Mouse (Mus musculus): ENCODE measurements around the gene Rangrf.
"Not testable (repeated sequence)": the region's sequence is repeated elsewhere in the genome, so short reads cannot be mapped to it uniquely, and the experiment has no call there.

The Rangrf gene

DNA sequence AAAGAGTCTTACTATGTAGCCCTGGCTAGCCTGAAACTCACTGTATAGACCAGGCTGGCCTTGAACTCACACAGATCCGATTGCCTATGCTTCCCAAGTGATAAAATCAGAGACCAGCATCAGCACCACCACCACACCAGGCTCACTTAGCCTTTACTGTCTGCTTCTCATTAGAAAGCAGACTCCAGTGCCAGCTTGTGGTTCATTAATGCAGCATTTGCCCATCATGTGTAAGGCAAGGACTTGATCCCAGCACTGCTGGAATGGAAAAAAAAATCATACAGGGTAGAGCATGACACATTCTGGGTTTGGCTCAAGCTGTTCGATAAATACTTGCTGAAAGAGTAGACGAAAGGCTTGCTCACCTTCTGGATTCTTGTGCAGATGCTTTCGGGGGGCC lies 29.0 kb downstream of the Rangrf start:
- in situ Hi-C loops (cut with MboI, MseI): no loop called here

DNA sequence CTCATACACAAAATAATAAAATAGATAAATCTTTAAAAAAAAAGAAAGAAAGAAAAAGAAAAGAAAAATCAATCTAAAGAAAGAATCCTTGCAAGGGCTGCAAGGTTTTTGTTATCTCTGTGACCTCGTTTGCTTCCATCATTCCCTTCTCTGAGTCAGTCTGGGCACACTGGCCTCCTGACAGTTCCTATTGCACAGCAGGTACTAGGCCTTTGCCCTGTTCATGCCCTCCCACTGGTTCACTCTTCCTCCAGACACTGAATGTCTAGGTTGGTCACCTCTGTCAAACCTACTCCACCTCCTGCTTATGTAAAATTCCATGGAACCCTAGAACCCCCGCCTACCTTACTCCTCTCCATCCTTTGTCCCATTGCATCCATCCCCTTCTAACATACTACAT lies 29.7 kb downstream of the Rangrf start:
- in situ Hi-C loops (cut with MboI, MseI): no loop called here

DNA sequence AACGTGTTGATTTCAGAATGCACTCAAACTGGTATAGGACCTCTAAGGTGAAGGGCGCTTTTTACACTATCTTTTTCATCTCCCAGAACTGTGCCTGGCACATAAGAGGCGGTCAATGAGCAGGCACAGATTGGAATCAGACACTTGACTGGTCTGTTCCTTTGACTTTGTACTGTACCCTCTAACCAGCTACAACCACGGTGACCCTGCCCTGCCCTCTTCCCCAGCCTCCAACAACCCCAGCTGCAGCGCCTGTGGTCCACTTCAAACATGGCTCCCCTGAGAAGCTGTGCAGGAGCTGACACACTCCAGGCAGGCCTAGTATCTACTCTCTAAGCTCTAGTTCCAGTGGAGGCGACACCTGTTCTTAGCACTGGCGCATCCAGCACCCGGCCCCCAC lies 32.3 kb downstream of the Rangrf start:
- in situ Hi-C loops (cut with MboI, MseI): no loop called here

DNA sequence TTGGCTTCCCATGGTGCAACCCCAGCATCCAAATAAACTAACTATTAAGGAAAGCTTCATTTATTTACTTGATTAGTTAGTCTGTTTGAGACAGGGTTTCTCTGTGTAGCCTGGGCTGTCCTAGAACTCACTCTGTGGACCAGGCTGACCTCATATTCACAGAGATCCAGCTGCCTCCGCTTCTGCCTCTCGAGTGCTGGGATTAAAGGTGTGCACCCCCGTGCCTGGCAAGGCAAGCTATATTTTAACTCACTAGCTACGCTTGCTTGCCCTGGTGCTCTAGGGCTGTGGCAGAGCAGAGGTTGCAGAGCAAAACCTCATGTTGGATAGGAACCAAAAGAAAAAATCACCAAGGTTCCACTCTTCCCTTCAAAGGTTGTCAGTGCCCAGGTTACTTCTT lies 34.5 kb downstream of the Rangrf start:
- in situ Hi-C loops (cut with MboI, MseI): no loop called here

DNA sequence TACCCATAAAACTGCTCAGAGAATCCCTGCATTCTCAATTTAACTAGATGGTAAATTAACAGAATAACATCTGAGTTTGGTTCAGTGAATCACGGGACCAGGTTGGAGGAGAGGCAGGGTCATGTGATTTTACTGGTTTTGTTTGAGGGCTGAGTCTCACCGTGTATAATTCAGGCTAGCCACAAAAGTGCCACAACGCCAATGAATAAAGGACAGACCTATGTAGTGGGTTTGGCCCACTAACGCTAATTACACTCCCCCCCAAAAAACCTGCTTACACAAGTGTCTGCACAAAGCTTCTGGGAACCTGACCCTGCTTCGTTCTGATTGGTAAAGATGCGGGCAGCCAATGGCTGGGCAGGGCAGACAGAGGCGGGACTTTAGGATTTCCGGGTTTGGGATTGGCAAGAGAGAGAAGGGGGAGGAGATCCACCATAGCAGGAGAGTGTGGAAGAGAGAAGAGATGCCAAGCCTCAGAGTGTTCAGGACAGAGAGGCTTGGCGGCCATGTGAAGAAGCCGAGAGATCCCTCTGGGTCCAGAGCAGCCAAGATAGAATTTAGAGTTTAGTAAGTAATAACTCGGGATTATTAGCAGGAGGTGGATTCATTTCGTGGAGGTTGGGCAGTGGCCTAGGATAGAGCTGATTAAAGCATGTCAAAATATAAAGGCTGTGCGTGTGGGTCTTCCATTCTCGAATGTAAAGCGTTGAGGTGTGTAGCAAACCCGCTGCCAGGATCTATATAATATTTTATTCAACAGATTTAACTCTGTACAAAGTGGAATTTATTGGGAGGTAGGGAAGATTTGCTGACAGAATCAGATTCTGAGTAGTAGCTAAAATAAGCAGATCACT lies 35.3 kb downstream of the Rangrf start:
- in situ Hi-C loops (cut with MboI, MseI): no loop called here

DNA sequence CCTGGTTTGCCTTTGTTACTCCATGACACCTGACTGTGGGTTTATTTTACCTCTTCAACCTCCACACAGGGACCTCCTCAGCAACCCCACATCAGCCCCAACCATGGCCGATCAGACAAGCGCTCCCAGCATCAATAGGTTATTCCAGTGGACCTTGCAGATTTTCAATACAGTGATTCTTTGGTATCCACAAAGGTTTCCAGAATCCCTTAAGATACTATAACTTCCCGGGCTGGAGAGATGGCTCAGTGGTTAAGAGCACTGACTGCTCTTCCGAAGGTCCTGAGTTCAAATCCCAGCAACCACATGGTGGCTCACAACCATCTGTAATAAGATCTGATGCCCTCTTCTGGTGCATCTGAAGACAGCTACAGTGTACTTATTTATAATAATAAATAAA lies 38.0 kb downstream of the Rangrf start:
- in situ Hi-C loops (cut with MboI, MseI): not testable (repeated sequence)

DNA sequence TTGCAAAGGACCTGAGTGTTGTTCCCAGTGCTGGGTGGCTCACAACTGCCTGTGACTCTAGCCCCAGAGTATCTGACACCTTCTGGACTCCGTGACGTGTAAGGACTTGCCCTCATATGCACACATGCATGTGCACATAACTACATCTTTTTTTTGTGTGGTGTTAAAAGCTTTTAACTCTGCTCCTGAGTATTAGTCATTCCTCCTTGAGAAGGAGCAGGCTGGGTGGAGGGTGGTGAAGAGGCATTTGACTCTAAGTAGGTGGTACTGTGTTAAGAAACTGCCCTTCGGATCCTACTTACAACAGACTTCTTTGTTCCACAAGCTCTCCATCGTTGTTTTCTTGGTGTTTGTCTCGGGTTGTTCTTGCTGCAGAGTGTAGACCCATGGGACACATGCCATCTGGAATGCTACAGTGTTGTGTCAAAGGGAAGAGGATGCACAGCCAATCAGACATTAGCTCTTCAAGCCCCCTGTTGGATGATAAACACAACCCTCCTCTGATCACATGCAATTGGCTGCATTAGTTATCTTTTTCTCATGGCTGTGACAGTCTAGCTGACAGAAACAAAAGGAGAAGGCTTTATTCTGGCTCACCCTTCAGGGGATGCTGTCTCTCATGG lies 41.0 kb downstream of the Rangrf start:
- in situ Hi-C loops (cut with MboI, MseI): no loop called here

DNA sequence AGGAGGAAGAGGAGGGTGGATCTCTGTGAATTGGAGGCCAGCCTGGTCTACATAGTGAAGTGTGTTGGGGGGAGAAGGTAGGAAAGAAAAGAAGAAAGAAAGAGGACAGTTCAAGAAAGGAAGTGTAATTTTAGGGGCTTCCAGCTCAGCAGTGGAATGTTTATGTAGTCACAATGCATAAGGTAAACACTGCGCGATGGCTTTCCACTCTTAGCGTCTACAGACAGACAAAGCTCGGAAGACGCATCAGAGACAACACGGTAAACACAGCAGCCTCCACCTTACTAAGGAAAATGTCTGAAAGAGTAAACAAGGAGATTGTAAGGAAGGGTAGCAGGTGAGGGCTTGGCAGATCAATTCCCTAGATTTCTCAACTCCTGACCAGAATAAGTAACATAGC lies 45.0 kb downstream of the Rangrf start:
- in situ Hi-C loops (cut with MboI, MseI): no loop called here

DNA sequence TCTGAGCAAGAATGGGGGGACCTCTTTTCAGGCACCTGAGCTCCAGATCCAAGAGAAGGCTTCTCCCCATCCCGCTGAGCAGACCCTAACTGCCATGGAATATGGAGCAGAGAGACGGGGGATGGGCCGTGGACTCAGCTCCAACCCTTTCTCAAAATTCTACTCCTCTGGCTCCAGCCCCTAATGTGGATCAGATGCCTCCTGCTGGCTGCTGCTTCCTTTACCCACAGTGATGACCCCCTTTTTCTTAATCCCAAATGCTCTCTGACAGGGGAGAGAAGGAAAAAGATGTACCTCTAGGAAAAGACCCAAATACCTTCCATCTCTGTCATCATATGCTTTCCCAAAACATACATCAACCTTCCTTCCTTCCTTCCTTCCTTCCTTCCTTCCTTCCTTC lies 48.0 kb downstream of the Rangrf start, which contains the start of gene Odf4:
Gene Odf4, minus strand, starts transcription at position 101 of the 400 bp plus-strand sequence.
- in situ Hi-C loops (cut with MboI, MseI): no loop called here

DNA sequence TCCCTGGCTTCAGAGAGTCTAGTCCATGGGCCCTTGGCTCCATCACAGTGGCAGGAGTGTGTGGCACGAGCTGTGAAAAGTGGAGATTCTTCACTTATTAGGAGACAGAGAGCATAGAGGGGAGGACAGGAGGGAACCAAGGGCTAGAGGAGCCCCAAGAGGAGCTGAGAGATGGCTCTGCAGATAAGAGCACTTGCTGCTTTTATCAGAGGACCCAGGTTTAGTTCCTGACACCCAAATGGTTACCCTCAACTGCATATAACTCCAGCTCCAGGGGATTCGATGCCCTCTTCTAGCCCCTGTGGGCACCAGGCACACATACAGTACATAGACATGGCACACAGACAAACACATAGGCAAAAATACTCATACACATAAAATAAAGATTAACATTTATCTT lies 50.2 kb downstream of the Rangrf start:
- in situ Hi-C loops (cut with MboI, MseI): no loop called here

DNA sequence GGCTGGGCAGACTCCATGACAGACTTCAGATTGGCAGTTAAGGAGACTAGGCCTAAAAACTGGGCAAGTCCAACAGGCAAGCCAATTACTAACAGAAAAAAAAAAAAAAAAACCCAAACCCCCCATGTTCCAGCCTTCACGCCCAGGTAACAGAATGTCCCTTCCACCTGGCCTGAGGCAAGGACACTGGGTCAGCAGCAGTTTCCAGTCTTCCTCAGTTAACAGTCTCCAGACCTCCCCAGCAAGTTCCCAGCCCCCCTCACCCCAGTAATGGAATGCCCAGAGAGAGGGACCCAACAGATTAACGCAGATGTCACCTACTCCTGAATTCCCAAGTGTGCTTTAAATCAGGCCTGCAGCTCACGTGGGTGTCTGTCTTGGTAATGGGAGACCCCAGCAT lies 51.8 kb downstream of the Rangrf start:
- in situ Hi-C loops (cut with MboI, MseI): no loop called here
